Mouse (Mus musculus) testis, adult 2 months (tissue): Measurements from ENCODE around the gene Ss18l2.

Experiments used
- CTCF ChIP-seq: fragments of 200-500 bp; IDR thresholded peaks from 2 replicates; pipeline ENCODE4 v1.5.1; 2012; ENCODE audit warnings: low read depth, mild to moderate bottlenecking, inconsistent platforms, low read length, moderate library complexity; ENCODE audit not compliant: control insufficient read depth, insufficient read depth, insufficient replicate concordance
- POLR2A ChIP-seq: fragments of 200-500 bp; IDR thresholded peaks from 2 replicates; pipeline ENCODE4 v1.6.1; 2012; ENCODE audit warnings: low read depth, mild to moderate bottlenecking, inconsistent platforms, low read length, moderate library complexity; ENCODE audit not compliant: control insufficient read depth

GRCm38 (mm10) chr9:121707801-121708200, 2.3 kb upstream of the Ss18l2 start:
- TF ChIP-seq CTCF (no peak), POLR2A (no peak)
